Mouse (Mus musculus): Measurements from ENCODE around the gene C2cd5.

DNA sequence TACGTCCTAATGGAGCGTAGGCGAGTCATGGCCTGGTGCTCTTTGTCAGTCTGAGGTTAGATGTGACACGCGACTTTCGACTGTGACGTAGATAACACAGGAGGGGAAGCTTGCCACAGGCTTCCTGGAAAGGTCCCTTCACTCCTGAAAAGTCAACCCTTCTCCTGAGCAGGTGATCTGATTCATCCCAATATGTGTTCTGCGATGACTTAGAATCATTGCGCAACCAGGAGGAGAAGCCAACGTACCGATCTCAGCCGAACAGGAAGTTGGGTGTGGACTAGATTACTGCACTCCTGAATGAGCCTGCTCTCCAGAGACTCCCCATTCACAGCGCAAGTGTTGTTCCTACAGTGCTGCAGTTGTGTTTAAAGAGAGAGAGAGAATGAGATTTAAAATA lies 110.4 kb downstream of the C2cd5 start:
- TF ChIP-seq POLR2A (IDR thresholded peaks at IDR 0.05; ENCODE audit: insufficient read depth, low read depth, low read length) = no peak
- no peak for TF ChIP-seq CTCF (IDR thresholded peaks at IDR 0.05; ENCODE audit: insufficient read depth, low read depth, low read length)

Measured in olfactory bulb, adult 2 months (tissue).